Mouse (Mus musculus) neural tube, embryonic 12.5 days (tissue): ENCODE measurements around the gene Gla. TPM values are rescaled to one million over a fixed set of nuclear protein-coding genes. Genes with fewer than 3 reads are reported as not detected.

Experiments
- ATAC-seq: fragments of 200-750 bp; cut with Nextera tagmentation; 2 replicates; pipeline ENCODE4 v1.8.0; 2017; ENCODE audit warnings: low read depth, mild to moderate bottlenecking, moderate TSS enrichment, moderate library complexity; ENCODE audit not compliant: low FRiP score
- H3K27ac ChIP-seq: fragments of 300-500 bp; sonication (generic); 2 replicates; pipeline ENCODE4 v1.5.1; 2016
- H3K27me3 ChIP-seq: fragments of 300-500 bp; sonication (generic); replicated peaks from 2 replicates; pipeline ENCODE4 v1.6.1; 2016; ENCODE audit warnings: mild to moderate bottlenecking
- H3K36me3 ChIP-seq: fragments of 300-500 bp; sonication (generic); 2 replicates; pipeline ENCODE4 v1.6.1; 2016; ENCODE audit warnings: mild to moderate bottlenecking
- H3K4me1 ChIP-seq: fragments of 300-500 bp; sonication (generic); 2 replicates; pipeline ENCODE4 v1.6.1; 2016
- H3K4me2 ChIP-seq: fragments of 300-500 bp; sonication (generic); replicated peaks from 2 replicates; pipeline ENCODE4 v1.6.1; 2016; ENCODE audit warnings: mild to moderate bottlenecking
- H3K4me3 ChIP-seq: fragments of 300-500 bp; sonication (generic); 2 replicates; pipeline ENCODE4 v1.5.1; 2016
- H3K9ac ChIP-seq: fragments of 300-500 bp; sonication (generic); 2 replicates; pipeline ENCODE4 v1.6.1; 2016; ENCODE audit warnings: mild to moderate bottlenecking
- H3K9me3 ChIP-seq: fragments of 300-500 bp; sonication (generic); 2 replicates; pipeline ENCODE4 v1.6.1; 2016; ENCODE audit warnings: mild to moderate bottlenecking
- WGBS: fragments of 180-500 bp; shearing (Covaris S2); methylation state at CpG from one replicate; pipeline ENCODE4 v1.1.7; 2016; 5-methylcytosine and 5-hydroxymethylcytosine counted together
- polyA plus RNA-seq: library from polyadenylated mRNA; unstranded; fragments of >200 nt; fragmentation: Nextera tagmentation; extraction: Ambion mirVana; gene quantifications from 2 replicates; pipeline ENCODE4 v1.2.1, GENCODE M21; 2016

Gla gene
- polyA plus RNA-seq, 1 experiment from 2014 or later = 4.5 TPM

- no peak overlapping the region; the same call in 1 of the 2 replicates for H3K4me2 ChIP-seq
- H3K27ac ChIP-seq = no peak overlapping the region
- no peaks in the 10 kb centered on the region for H3K36me3 ChIP-seq
- no peak overlapping the region for H3K9ac ChIP-seq
- ATAC-seq = peak; percentile 53
- H3K9me3 ChIP-seq = no peaks in the 10 kb centered on the region
- no peaks in the 10 kb centered on the region for H3K4me1 ChIP-seq
- no peaks in the 10 kb centered on the region for H3K27me3 ChIP-seq
- H3K4me3 ChIP-seq = no peak overlapping the region
- 43% methylated on average over 9 of the region's 9 CpGs for WGBS
Measured at GRCm38 (mm10) chrX:134619695-134620094, 18.8 kb upstream of the Gla start.

- H3K9me3 ChIP-seq = no peaks in the 10 kb centered on the region
- no peak overlapping the region for H3K9ac ChIP-seq
- no peak for ATAC-seq
- no peak overlapping the region for H3K27ac ChIP-seq
- H3K4me3 ChIP-seq = no peak overlapping the region
- H3K27me3 ChIP-seq = no peaks in the 10 kb centered on the region
- H3K4me2 ChIP-seq = no peak overlapping the region
- H3K4me1 ChIP-seq = no peaks in the 10 kb centered on the region
- 69% methylated on average over 2 of the region's 2 CpGs for WGBS
- no peaks in the 10 kb centered on the region for H3K36me3 ChIP-seq
Measured at GRCm38 (mm10) chrX:134614306-134614705, 13.4 kb upstream of the Gla start.

GRCm38 (mm10) chrX:134612285-134612959 lies 11.5 kb upstream of the Gla start:
- no peak overlapping the region for H3K9ac ChIP-seq
- WGBS = 12% methylated on average over 15 of the region's 15 CpGs

GRCm38 (mm10) chrX:134610984-134611383 lies 10.1 kb upstream of the Gla start:
- no peaks in the 10 kb centered on the region for H3K9me3 ChIP-seq
- H3K4me2 ChIP-seq = no peak overlapping the region
- no peak for ATAC-seq
- H3K9ac ChIP-seq = no peak overlapping the region
- no peak overlapping the region for H3K4me3 ChIP-seq
- no peaks in the 10 kb centered on the region for H3K4me1 ChIP-seq
- H3K36me3 ChIP-seq = no peaks in the 10 kb centered on the region
- no peak overlapping the region for H3K27ac ChIP-seq
- H3K27me3 ChIP-seq = no peaks in the 10 kb centered on the region
- 87% methylated on average over 4 of the region's 4 CpGs for WGBS

More at GRCm38 (mm10) chrX:134612285-134612959, 11.5 kb upstream of the Gla start:
- ATAC-seq = peak; percentile 81
- Histone ChIP-seq H3K4me3 (peak overlapping the region; percentile 21), H3K27ac (0 out of 2 replicates have a peak overlapping the region, but pooled peaks have one; percentile 26), H3K36me3 (no peaks in the 10 kb centered on the region), H3K4me1 (no peaks in the 10 kb centered on the region), H3K4me2 (peak overlapping the region; percentile 53), H3K9me3 (no peaks in the 10 kb centered on the region), H3K27me3 (no peaks in the 10 kb centered on the region)

GRCm38 (mm10) chrX:134609472-134609871 lies 8.5 kb upstream of the Gla start:
- 49% methylated on average over 4 of the region's 4 CpGs for WGBS
- H3K27me3 ChIP-seq = no peaks in the 10 kb centered on the region
- H3K4me2 ChIP-seq = no peak overlapping the region
- no peak overlapping the region for H3K9ac ChIP-seq
- H3K36me3 ChIP-seq = no peaks in the 10 kb centered on the region
- H3K9me3 ChIP-seq = no peaks in the 10 kb centered on the region
- no peak overlapping the region for H3K4me3 ChIP-seq
- no peaks in the 10 kb centered on the region for H3K4me1 ChIP-seq
- no peak for ATAC-seq
- H3K27ac ChIP-seq = no peak overlapping the region

GRCm38 (mm10) chrX:134601380-134602120 lies 625 bp upstream of the Gla start:
- peak overlapping the region; percentile 51 for H3K4me2 ChIP-seq
- no peaks in the 10 kb centered on the region for H3K9me3 ChIP-seq
- peak overlapping the region; percentile 46; the same call in 1 of the 2 replicates for H3K27ac ChIP-seq
- H3K9ac ChIP-seq = peak overlapping the region; percentile 51
- peak; percentile 88 for ATAC-seq
- H3K36me3 ChIP-seq = no peaks in the 10 kb centered on the region
- H3K27me3 ChIP-seq = no peaks in the 10 kb centered on the region
- 18% methylated on average over 33 of the region's 43 CpGs for WGBS
- peaks cover 4% of the 10 kb centered on the region; the same call in 1 of the 2 replicates for H3K4me1 ChIP-seq
- H3K4me3 ChIP-seq = peak overlapping the region; percentile 42

GRCm38 (mm10) chrX:134599922-134600565 lies 881 bp downstream of the Gla start:
- Histone ChIP-seq H3K4me1 (peaks cover 4% of the 10 kb centered on the region; the same call in 1 of the 2 replicates), H3K4me2 (peak overlapping the region; percentile 63), H3K36me3 (no peaks in the 10 kb centered on the region), H3K27ac (no peak overlapping the region), H3K27me3 (no peaks in the 10 kb centered on the region), H3K9me3 (no peaks in the 10 kb centered on the region), H3K4me3 (peak overlapping the region; percentile 45), H3K9ac (peak overlapping the region; percentile 48)
- ATAC-seq = no peak
- WGBS = 29% methylated on average over 10 of the region's 10 CpGs

- no peaks in the 10 kb centered on the region for H3K4me1 ChIP-seq
- H3K27ac ChIP-seq = no peak overlapping the region
- no peak overlapping the region for H3K4me3 ChIP-seq
- H3K4me2 ChIP-seq = no peak overlapping the region
- no peaks in the 10 kb centered on the region for H3K9me3 ChIP-seq
- peaks cover 4% of the 10 kb centered on the region; the same call in 1 of the 2 replicates for H3K36me3 ChIP-seq
- 66% methylated on average over 5 of the region's 5 CpGs for WGBS
- H3K9ac ChIP-seq = no peak overlapping the region
- no peak for ATAC-seq
- H3K27me3 ChIP-seq = no peaks in the 10 kb centered on the region
Measured at GRCm38 (mm10) chrX:134589836-134590235, 11.1 kb downstream of the Gla start.

- ATAC-seq = no peak
- 80% methylated on average over 3 of the region's 3 CpGs for WGBS
- no peaks in the 10 kb centered on the region for H3K4me1 ChIP-seq
Measured at GRCm38 (mm10) chrX:134588997-134589396, 11.9 kb downstream of the Gla start.

GRCm38 (mm10) chrX:134588261-134588660 lies 12.7 kb downstream of the Gla start:
- Histone ChIP-seq H3K4me2 (no peak overlapping the region), H3K4me1 (no peaks in the 10 kb centered on the region), H3K27ac (no peak overlapping the region), H3K9me3 (no peaks in the 10 kb centered on the region), H3K27me3 (no peaks in the 10 kb centered on the region), H3K36me3 (peaks cover 4% of the 10 kb centered on the region; the same call in 1 of the 2 replicates), H3K4me3 (no peak overlapping the region), H3K9ac (no peak overlapping the region)
- WGBS = 90% methylated on average over 4 of the region's 4 CpGs
- ATAC-seq = no peak

More at GRCm38 (mm10) chrX:134588997-134589396, 11.9 kb downstream of the Gla start:
- Histone ChIP-seq H3K4me3 (no peak overlapping the region), H3K27me3 (no peaks in the 10 kb centered on the region), H3K4me2 (no peak overlapping the region), H3K27ac (no peak overlapping the region), H3K36me3 (peaks cover 4% of the 10 kb centered on the region; the same call in 1 of the 2 replicates), H3K9ac (no peak overlapping the region), H3K9me3 (no peaks in the 10 kb centered on the region)

- Histone ChIP-seq H3K4me1 (no peaks in the 10 kb centered on the region), H3K27me3 (no peaks in the 10 kb centered on the region), H3K27ac (no peak overlapping the region), H3K36me3 (peaks cover 4% of the 10 kb centered on the region; the same call in 1 of the 2 replicates), H3K9ac (peak overlapping the region; percentile 67), H3K4me3 (peak overlapping the region; percentile 46), H3K9me3 (no peaks in the 10 kb centered on the region), H3K4me2 (peak overlapping the region; percentile 61)
- WGBS = 35% methylated on average over 8 of the region's 8 CpGs
- no peak for ATAC-seq
Measured at GRCm38 (mm10) chrX:134586447-134586846, 14.5 kb downstream of the Gla start.
